Mouse (Mus musculus) heart, postnatal 0 days (tissue): ENCODE measurements around the gene Ppp1r12b.

Experiments used
- CTCF ChIP-seq: IDR thresholded peaks from 2 replicates; pipeline ENCODE4 v1.5.1; 2016; ENCODE audit warnings: antibody characterized with exemption, control low read depth, low read depth
- EP300 ChIP-seq: IDR thresholded peaks from 2 replicates; pipeline ENCODE4 v1.6.1; 2016; ENCODE audit warnings: antibody characterized with exemption, low read depth

DNA sequence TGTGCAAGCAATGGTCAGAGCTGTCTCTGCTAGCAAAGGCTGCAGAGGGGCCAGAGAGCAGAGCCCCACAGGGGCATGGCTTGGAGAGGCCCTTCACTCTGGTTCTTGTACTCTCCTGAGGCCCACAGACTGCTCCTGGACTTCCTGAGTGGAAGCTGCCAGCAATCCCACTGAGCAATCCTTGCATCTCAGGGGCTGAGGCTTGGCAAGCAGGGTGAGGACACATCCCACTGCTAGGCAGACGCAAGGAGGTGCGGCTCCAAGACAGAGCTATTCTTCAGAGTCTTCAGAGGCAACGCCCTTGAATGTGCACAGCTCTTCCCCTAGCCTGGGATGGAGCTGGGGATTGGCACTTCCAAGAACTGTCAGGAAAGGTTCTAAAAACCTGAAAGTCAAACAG, 198.5 kb downstream of the Ppp1r12b start:
- TF ChIP-seq CTCF, result no peak
- TF ChIP-seq EP300, result no peak
